Mouse (Mus musculus) forebrain, embryonic 14.5 days (tissue): ENCODE results near the gene Ccdc34. TPM values are rescaled to one million over a fixed set of nuclear protein-coding genes. Genes with fewer than 3 reads are reported as not detected.

Experiments used
- ATAC-seq: fragments of 200-750 bp; cut with Nextera tagmentation; 2 replicates; pipeline ENCODE4 v1.8.0; 2017; ENCODE audit warnings: mild to moderate bottlenecking, moderate library complexity
- DNase-seq: peaks from one replicate; pipeline ENCODE4 v3.0.0-alpha.2; 2015; ENCODE audit warnings: low spot score
- H3K27ac ChIP-seq: fragments of 300-500 bp; sonication (generic); 2 replicates; pipeline ENCODE4 v1.5.1; 2014; ENCODE audit warnings: low read depth, mild to moderate bottlenecking, control low read depth, low read length, moderate library complexity
- H3K27me3 ChIP-seq: fragments of 300-500 bp; sonication (generic); replicated peaks from 2 replicates; pipeline ENCODE4 v1.6.1; 2014; ENCODE audit warnings: low read length, control low read depth, mixed read lengths; ENCODE audit not compliant: control insufficient read depth, insufficient read depth
- H3K36me3 ChIP-seq: fragments of 300-500 bp; sonication (generic); 2 replicates; pipeline ENCODE4 v1.6.1; 2014; ENCODE audit warnings: low read length, control low read depth; ENCODE audit not compliant: control insufficient read depth, insufficient read depth
- H3K4me1 ChIP-seq: fragments of 300-500 bp; sonication (generic); 2 replicates; pipeline ENCODE4 v1.6.1; 2014; ENCODE audit warnings: antibody characterized with exemption, low read length, control low read depth; ENCODE audit not compliant: control insufficient read depth, insufficient read depth
- H3K4me2 ChIP-seq: fragments of 300-500 bp; sonication (generic); 2 replicates; pipeline ENCODE4 v1.6.1; 2014; ENCODE audit warnings: mild to moderate bottlenecking, control low read depth, low read length
- H3K4me3 ChIP-seq: fragments of 300-500 bp; sonication (generic); 2 replicates; pipeline ENCODE4 v1.5.1; 2014; ENCODE audit warnings: low read depth, low read length, control low read depth
- H3K9ac ChIP-seq: fragments of 300-500 bp; sonication (generic); 2 replicates; pipeline ENCODE4 v1.6.1; 2014; ENCODE audit warnings: mild to moderate bottlenecking, low read length, control low read depth, moderate library complexity
- H3K9me3 ChIP-seq: fragments of 300-500 bp; sonication (generic); replicated peaks from 2 replicates; pipeline ENCODE4 v1.6.1; 2016; ENCODE audit warnings: low read length, control low read depth, mixed read lengths; ENCODE audit not compliant: control insufficient read depth
- WGBS: fragments of 180-500 bp; shearing (Covaris S2); extraction: QIAGEN DNeasy Blood & Tissue Kit; methylation state at CpG from one replicate; pipeline ENCODE4 v1.1.7; 2014; 5-methylcytosine and 5-hydroxymethylcytosine counted together
- polyA plus RNA-seq: library from polyadenylated mRNA; unstranded; fragments of >200 nt; fragmentation: Nextera tagmentation; extraction: Ambion mirVana; gene quantifications from 2 replicates; pipeline ENCODE4 v1.2.1, GENCODE M21; 2014

Ccdc34 gene
- polyA plus RNA-seq, 1 experiment from 2014 or later, result 35.8 TPM

DNA sequence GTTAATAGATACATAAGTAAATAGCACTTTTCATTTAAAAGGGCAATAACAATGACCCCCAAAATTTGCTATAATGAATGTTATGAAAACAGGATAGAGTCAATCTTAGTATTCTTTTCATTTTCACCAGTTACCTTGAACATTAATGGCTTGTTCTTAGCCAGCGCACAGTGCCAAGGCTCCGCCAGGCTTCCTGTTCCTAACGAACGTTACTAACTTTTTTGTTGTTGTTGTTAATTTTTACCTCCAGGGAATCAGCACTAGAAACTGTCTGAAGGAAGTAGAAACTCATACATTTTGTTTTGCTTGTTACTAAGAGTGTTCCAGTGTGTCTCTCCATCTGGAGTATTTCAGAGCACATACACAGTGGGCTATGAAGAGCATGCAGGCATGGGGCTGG lies 184.2 kb downstream of the Ccdc34 start:
- ATAC-seq, result no peak
- no peaks in the 10 kb centered on the region for H3K9me3 ChIP-seq
- H3K27ac ChIP-seq, result no peak overlapping the region
- DNase-seq, result no peak
- H3K4me1 ChIP-seq, result no peaks in the 10 kb centered on the region
- no peak overlapping the region for H3K4me2 ChIP-seq
- H3K9ac ChIP-seq, result no peak overlapping the region
- H3K27me3 ChIP-seq, result no peaks in the 10 kb centered on the region
- no peak overlapping the region for H3K4me3 ChIP-seq
- 70% methylated on average over 4 of the region's 4 CpGs for WGBS
- no peaks in the 10 kb centered on the region for H3K36me3 ChIP-seq

DNA sequence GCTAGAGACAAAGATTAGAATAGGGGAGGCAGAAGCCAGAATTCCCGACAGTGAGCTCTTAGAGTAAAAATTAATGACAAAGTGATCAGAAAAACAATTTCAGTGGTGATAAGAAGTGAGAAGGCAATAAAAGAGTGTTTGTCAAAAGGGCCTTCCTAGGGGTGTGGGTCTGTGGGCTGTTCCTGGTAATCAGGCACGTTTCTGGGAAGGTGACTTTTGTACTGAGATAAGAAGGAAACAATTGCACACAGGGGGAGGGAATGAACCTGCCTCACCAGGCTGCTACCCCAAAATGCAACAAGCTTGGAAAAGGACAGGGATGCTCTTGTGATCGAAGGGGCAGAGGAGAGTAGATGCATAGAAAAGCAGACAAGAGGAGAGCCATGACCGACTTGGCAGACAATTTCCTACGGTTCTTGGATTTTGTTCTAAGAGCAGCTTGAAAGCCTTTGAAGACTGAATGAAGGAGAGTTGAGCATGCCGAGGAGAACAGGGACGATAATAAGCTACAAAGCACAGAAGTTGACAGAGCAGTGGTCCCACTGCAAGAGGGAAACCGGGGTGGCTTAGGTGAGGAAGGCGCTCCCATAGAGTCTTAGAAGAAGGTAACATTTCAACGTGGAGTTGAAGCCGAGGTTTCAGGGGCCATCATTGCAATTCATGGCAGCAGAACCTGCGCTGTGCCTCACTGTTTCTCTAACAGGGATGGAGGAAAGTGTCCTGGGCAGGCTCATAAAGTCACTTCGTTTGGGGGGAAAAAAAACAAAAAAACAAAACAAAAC lies 185.3 kb downstream of the Ccdc34 start:
- 38% methylated on average over 13 of the region's 13 CpGs for WGBS
- Histone ChIP-seq H3K36me3 (no peaks in the 10 kb centered on the region), H3K4me1 (no peaks in the 10 kb centered on the region), H3K27me3 (no peaks in the 10 kb centered on the region), H3K9me3 (no peaks in the 10 kb centered on the region), H3K4me2 (no peak overlapping the region), H3K4me3 (no peak overlapping the region), H3K9ac (no peak overlapping the region), H3K27ac (no peak overlapping the region)
- DNase-seq, result no peak
- no peak for ATAC-seq

DNA sequence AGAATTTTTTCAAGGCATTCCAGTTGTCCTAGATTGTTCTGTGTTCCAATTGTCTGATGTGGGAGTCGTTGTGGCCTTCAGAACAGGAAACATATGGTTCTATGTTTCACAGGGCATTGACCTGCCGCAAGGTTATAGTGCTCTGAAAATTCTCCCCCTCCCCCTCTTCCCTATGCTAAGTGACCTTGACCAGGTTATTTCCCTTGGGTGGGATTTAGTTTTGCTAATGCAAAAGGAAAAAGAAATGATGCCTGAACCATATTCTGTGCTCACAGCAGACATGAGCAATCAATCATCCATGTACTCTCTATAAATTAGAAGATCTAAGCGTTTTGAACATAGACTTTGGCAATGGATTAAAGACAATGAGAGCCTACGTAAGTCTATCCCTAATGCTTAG lies 186.6 kb downstream of the Ccdc34 start:
- Histone ChIP-seq H3K4me1 (no peaks in the 10 kb centered on the region), H3K4me3 (no peak overlapping the region), H3K9ac (no peak overlapping the region), H3K36me3 (no peaks in the 10 kb centered on the region), H3K4me2 (no peak overlapping the region), H3K27me3 (no peaks in the 10 kb centered on the region), H3K9me3 (no peaks in the 10 kb centered on the region), H3K27ac (no peak overlapping the region)
- 83% methylated on average over 4 of the region's 4 CpGs for WGBS
- DNase-seq, result no peak
- ATAC-seq, result no peak

DNA sequence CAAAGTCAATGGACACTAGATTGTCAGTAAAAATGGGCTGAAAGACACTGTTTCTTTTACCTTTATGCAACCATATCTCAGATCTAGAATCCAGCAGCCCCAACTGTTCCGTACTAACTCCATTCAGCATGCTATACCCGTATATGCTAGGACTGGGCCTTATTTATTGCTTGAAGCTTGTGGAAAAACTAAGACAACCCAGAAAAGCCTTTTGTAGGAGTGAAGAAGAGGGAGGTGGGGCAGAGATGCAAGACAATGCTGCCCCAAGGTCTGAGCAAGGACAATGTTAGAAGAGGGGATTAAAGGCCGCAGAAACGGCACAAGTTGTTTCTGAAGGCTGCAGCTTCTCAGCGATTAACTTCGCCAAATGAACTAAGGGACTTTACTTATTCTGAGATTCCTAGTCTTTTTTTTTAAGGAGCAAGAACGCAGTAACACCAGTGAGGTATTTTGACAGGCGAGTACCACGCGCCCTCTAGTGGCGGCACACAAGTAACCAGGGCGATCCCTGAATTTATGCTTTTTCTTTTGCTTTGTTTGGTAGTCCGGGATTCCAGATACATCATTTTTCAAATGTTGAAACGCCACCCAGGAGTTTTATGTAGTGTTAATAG lies 187.2 kb downstream of the Ccdc34 start:
- no peaks in the 10 kb centered on the region for H3K27me3 ChIP-seq
- no peak overlapping the region for H3K9ac ChIP-seq
- DNase-seq, result peak; percentile 85
- H3K4me1 ChIP-seq, result no peaks in the 10 kb centered on the region
- WGBS, result 8% methylated on average over 14 of the region's 14 CpGs
- no peaks in the 10 kb centered on the region for H3K9me3 ChIP-seq
- no peak overlapping the region for H3K27ac ChIP-seq
- H3K4me2 ChIP-seq, result no peak overlapping the region
- H3K4me3 ChIP-seq, result no peak overlapping the region
- ATAC-seq, result peak; percentile 72
- no peaks in the 10 kb centered on the region for H3K36me3 ChIP-seq

DNA sequence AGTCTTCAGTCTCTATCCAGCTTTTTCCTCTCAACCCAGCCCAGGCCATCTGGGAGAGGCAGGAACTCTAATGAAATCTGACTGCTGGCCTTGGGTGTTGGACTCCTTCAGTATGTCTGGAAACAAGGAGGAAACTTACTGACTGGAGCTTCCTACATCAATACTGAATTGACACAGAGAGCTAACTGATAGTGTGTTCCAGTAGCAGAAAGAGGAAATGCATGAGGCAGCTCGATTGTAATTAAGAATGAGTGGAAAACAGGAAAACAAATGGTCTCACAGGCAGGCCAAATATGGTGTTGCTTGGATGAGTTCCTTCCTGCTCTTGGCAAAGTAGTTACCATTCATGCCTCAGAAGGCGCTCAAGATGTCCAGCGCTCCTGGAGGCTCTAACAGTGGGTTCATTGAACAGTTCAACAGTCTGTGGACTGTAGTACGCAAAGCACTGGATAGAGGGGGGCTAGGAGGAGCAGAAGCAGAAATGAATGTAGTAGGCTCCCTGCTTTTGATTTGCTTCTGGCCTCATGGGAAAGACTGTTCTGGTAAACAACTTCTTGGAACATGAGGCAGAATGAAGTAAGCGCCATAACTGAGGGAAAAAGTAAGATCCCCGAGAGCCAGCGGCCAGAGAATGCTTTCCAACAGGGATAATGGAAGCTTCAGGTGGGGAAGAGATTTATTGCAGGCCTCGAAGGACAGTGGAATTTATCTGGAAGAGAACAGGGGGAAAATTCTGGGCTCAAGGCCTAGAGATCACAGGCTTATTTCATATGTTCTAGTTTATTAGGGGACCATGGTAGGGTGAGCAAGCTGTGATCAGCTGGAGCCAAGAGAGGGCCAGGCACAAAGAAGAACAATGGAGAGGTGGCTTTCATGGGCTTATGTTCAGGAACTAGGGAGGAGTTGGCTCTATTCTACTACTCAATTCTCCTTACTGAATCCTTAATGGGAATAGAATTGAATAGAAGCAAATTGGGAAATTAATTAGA lies 193.2 kb downstream of the Ccdc34 start:
- no peaks in the 10 kb centered on the region for H3K27me3 ChIP-seq
- H3K4me3 ChIP-seq, result no peak overlapping the region
- no peak for ATAC-seq
- no peaks in the 10 kb centered on the region for H3K9me3 ChIP-seq
- no peak overlapping the region for H3K27ac ChIP-seq
- no peak overlapping the region for H3K4me2 ChIP-seq
- H3K9ac ChIP-seq, result no peak overlapping the region
- WGBS, result 83% methylated on average over 8 of the region's 8 CpGs
- DNase-seq, result no peak
- no peaks in the 10 kb centered on the region for H3K36me3 ChIP-seq
- H3K4me1 ChIP-seq, result no peaks in the 10 kb centered on the region

DNA sequence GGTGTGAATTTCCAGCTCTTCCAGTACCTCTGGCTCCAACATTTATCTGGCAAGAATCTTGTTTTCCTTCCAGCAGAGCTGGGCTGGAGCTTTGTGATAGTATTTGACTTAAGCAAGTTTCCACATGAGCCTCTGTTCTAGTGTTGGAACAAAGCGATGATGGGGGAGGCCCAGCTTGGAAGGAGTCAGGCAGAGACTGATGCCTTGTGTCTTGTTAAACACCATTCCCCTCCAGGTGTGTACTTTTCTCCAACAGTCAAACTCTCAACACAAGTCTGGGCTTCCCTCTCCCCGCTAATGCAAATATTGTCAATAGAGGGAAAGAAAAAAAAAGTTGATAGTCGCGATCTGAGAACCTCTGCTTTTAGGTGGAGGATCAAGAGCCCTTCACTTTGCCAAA lies 196.7 kb downstream of the Ccdc34 start:
- Histone ChIP-seq H3K4me1 (no peaks in the 10 kb centered on the region), H3K9ac (no peak overlapping the region), H3K4me2 (no peak overlapping the region), H3K4me3 (no peak overlapping the region), H3K36me3 (no peaks in the 10 kb centered on the region), H3K9me3 (no peaks in the 10 kb centered on the region), H3K27me3 (no peaks in the 10 kb centered on the region), H3K27ac (no peak overlapping the region)
- no peak for ATAC-seq
- 94% methylated on average over 4 of the region's 4 CpGs for whole genome bisulfite sequencing
- DNase-seq, result no peak

DNA sequence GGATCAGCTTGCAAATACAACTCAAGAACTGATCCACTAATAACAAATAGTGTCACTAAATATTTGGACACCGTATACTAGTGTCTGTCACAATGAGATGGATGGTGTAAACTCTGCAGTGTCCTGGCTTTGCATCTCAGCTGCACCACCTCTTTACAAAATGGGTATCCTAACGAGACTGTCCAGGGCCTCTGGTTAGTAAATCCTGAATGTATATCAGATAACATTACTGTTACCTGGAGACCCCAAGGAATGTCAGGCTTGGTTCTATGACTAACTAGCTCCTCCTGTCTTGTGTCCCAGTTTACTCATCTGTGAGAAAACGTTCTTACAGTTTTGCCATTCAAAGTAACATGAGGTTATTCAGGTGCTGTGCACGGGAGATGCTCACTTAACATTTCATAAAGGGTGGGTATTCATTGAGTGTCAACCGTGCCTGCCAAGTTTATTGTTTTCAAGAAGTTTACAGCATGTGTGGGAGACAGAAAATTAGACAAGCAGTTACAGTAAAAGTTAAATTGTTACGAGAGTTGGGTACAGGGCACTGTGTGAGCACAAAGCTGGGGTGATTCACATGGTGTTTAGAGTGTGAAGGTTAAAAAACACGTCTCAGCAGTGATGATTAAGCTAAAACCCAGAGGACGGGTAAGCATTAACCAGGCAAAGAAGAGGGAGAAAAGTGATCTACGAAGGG lies 197.5 kb downstream of the Ccdc34 start:
- WGBS, result 50% methylated on average over 9 of the region's 9 CpGs
- Histone ChIP-seq H3K4me2 (no peak overlapping the region), H3K4me3 (no peak overlapping the region), H3K27me3 (no peaks in the 10 kb centered on the region), H3K9ac (no peak overlapping the region), H3K9me3 (no peaks in the 10 kb centered on the region), H3K27ac (no peak overlapping the region), H3K36me3 (no peaks in the 10 kb centered on the region), H3K4me1 (no peaks in the 10 kb centered on the region)
- no peak for ATAC-seq
- no peak for DNase-seq

DNA sequence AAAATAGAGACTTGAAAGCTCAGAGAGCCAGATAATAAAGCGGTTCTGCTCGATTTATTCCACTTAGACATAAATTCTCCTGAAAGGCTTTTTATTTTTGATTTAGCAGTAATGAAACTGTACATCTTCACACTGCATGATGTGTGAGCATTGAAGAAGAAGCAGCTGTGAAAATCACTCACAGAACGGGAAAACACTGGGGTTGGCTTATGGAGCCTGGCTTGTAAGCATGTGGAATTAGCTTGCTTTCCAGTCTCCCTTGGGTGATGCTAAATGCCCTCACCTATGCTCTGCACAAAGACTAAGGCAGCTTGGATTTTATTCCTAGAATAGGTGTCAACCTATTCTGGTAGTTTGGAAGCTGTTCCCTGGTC lies 198.1 kb downstream of the Ccdc34 start:
- H3K4me3 ChIP-seq, result no peak overlapping the region
- no peaks in the 10 kb centered on the region for H3K27me3 ChIP-seq
- H3K27ac ChIP-seq, result no peak overlapping the region
- H3K4me1 ChIP-seq, result no peaks in the 10 kb centered on the region
- no peaks in the 10 kb centered on the region for H3K36me3 ChIP-seq
- ATAC-seq (no peak), DNase-seq (no peak)
- H3K4me2 ChIP-seq, result no peak overlapping the region
- H3K9me3 ChIP-seq, result no peaks in the 10 kb centered on the region
- WGBS, result 75% methylated on average over 3 of the region's 3 CpGs
- no peak overlapping the region for H3K9ac ChIP-seq
